Mouse (Mus musculus): ENCODE results near the gene Smyd1. TPM values are rescaled to one million over a fixed set of nuclear protein-coding genes. Genes with fewer than 3 reads are reported as not detected.
"Not testable (repeated sequence)": the region's sequence is repeated elsewhere in the genome, so short reads cannot be mapped to it uniquely, and the experiment has no call there.

Smyd1 gene
- total and polyA plus RNA-seq, 3 experiments, result 192 to 352 (median 325) TPM

- DNase-seq, result peak; percentile 98 to 99
- WGBS, result under 1% methylated on average over 82 of the region's 84 CpGs
- Histone ChIP-seq H3K4me3 (peak within 1 kb of the TSS; percentile 71), H3K9ac (ENCODE audit: low read depth, low read length) (peak within 1 kb of the TSS; percentile 89), H3K36me3 (ENCODE audit: control insufficient read depth, insufficient read depth, low read length) (peaks cover 13% of the 10 kb centered on the region), H3K4me1 (ENCODE audit: control insufficient read depth, insufficient read depth, low read length) (peaks cover 4% of the 10 kb centered on the region), H3K27me3 (ENCODE audit: control insufficient read depth, insufficient read depth, low read length) (no peaks in the 10 kb centered on the region), H3K27ac (peak within 1 kb of the TSS; percentile 99), H3K79me2 (replicated peaks; ENCODE audit: control insufficient read depth, insufficient read depth, low read length) (0 out of 2 replicates have a peak, but pooled peaks cover 2% of the 10 kb centered on the region)
- intact Hi-C loops (cut with DNase I), result loop anchor here (2.0 to 10.0 kb wide), 5 partner anchors 107 to 361 kb away; partner anchors contain the start of genes Chmp3 and Kdm3a
- TF ChIP-seq EP300 (IDR thresholded peaks at IDR 0.05; ENCODE audit: insufficient read depth, low read depth, low read length) (no peak), CTCF (IDR thresholded peaks at IDR 0.05) (peak; percentile 31; the same call in 1 of the 2 replicates), POLR2A (IDR thresholded peaks at IDR 0.05; ENCODE audit: insufficient read depth, low read depth, low read length) (peak; percentile 87)
Measured at GRCm38 (mm10) chr6:71271389-71272315, 50.4 kb downstream of the Smyd1 start, which contains the start of gene Krcc1. Gene Krcc1 (plus strand): TSS chr6:71271677.

- peak overlapping the region; percentile 99 for H3K27ac ChIP-seq
- peak overlapping the region; percentile 71 for H3K4me3 ChIP-seq
- TF ChIP-seq POLR2A (IDR thresholded peaks at IDR 0.05; ENCODE audit: insufficient read depth, low read depth, low read length) (no peak), CTCF (IDR thresholded peaks at IDR 0.05) (no peak), EP300 (IDR thresholded peaks at IDR 0.05; ENCODE audit: insufficient read depth, low read depth, low read length) (no peak)
- no peaks in the 10 kb centered on the region for H3K27me3 ChIP-seq (ENCODE audit: control insufficient read depth, insufficient read depth, low read length)
- H3K79me2 ChIP-seq (replicated peaks; ENCODE audit: control insufficient read depth, insufficient read depth, low read length), result 0 out of 2 replicates have a peak, but pooled peaks cover 2% of the 10 kb centered on the region
- intact Hi-C loops (cut with DNase I), result loop anchor here (2.0 to 10.0 kb wide), 3 partner anchors 106 to 362 kb away; partner anchors contain the start of gene Kdm3a
- DNase-seq, result no peak
- H3K9ac ChIP-seq (ENCODE audit: low read depth, low read length), result peak overlapping the region; percentile 63
- peaks cover 13% of the 10 kb centered on the region for H3K36me3 ChIP-seq (ENCODE audit: control insufficient read depth, insufficient read depth, low read length)
- WGBS, result 2% methylated on average over 8 of the region's 8 CpGs
- H3K4me1 ChIP-seq (ENCODE audit: control insufficient read depth, insufficient read depth, low read length), result peaks cover 4% of the 10 kb centered on the region
Measured at GRCm38 (mm10) chr6:71271057-71271388, 51.0 kb downstream of the Smyd1 start.

- no peaks in the 10 kb centered on the region for H3K27me3 ChIP-seq (ENCODE audit: control insufficient read depth, insufficient read depth, low read length)
- peak; percentile 73 for TF ChIP-seq POLR2A (IDR thresholded peaks at IDR 0.05; ENCODE audit: insufficient read depth, low read depth, low read length)
- peak; percentile 55; the same call in 1 of the 2 replicates for TF ChIP-seq EP300 (IDR thresholded peaks at IDR 0.05; ENCODE audit: insufficient read depth, low read depth, low read length)
- TF ChIP-seq CTCF (IDR thresholded peaks at IDR 0.05), result no peak
- intact Hi-C loops (cut with DNase I), result loop anchor here (2.0 to 10.0 kb wide), 3 partner anchors 106 to 362 kb away; partner anchors contain the start of gene Kdm3a
- 0 out of 2 replicates have a peak, but pooled peaks cover 2% of the 10 kb centered on the region for H3K79me2 ChIP-seq (replicated peaks; ENCODE audit: control insufficient read depth, insufficient read depth, low read length)
- H3K4me3 ChIP-seq, result peak overlapping the region; percentile 71
- peak overlapping the region; percentile 63 for H3K9ac ChIP-seq (ENCODE audit: low read depth, low read length)
- WGBS, result 9% methylated on average over 14 of the region's 14 CpGs
- peaks cover 4% of the 10 kb centered on the region for H3K4me1 ChIP-seq (ENCODE audit: control insufficient read depth, insufficient read depth, low read length)
- H3K27ac ChIP-seq, result peak overlapping the region; percentile 99
- DNase-seq, result peak; percentile 54 to 60
- H3K36me3 ChIP-seq (ENCODE audit: control insufficient read depth, insufficient read depth, low read length), result peaks cover 13% of the 10 kb centered on the region
Measured at GRCm38 (mm10) chr6:71270301-71271056, 51.6 kb downstream of the Smyd1 start.

GRCm38 (mm10) chr6:71269686-71270050 lies 52.4 kb downstream of the Smyd1 start:
- not testable (repeated sequence) for H3K27me3 ChIP-seq (ENCODE audit: control insufficient read depth, insufficient read depth, low read length); H3K4me3 ChIP-seq; DNase-seq; H3K79me2 ChIP-seq (replicated peaks; ENCODE audit: control insufficient read depth, insufficient read depth, low read length); H3K9ac ChIP-seq (ENCODE audit: low read depth, low read length); H3K4me1 ChIP-seq (ENCODE audit: control insufficient read depth, insufficient read depth, low read length)
- Histone ChIP-seq H3K36me3 (ENCODE audit: control insufficient read depth, insufficient read depth, low read length) (peaks cover 13% of the 10 kb centered on the region), H3K27ac (peak overlapping the region; percentile 99)
- 72% methylated on average over 6 of the region's 6 CpGs for WGBS
- intact Hi-C loops (cut with DNase I), result loop anchor here (2.0 to 10.0 kb wide), 3 partner anchors 105 to 363 kb away; partner anchors contain the start of gene Kdm3a

GRCm38 (mm10) chr6:71268929-71269685 lies 52.9 kb downstream of the Smyd1 start:
- intact Hi-C loops (cut with DNase I), result no loop called here
- TF ChIP-seq CTCF (IDR thresholded peaks at IDR 0.05) (peak; percentile 55), EP300 (IDR thresholded peaks at IDR 0.05; ENCODE audit: insufficient read depth, low read depth, low read length) (no peak), POLR2A (IDR thresholded peaks at IDR 0.05; ENCODE audit: insufficient read depth, low read depth, low read length) (0 out of 2 replicates have a peak, but pooled peaks have one; percentile 49)
- Histone ChIP-seq H3K9ac (ENCODE audit: low read depth, low read length) (no peak overlapping the region), H3K4me3 (no peak overlapping the region), H3K27ac (peak overlapping the region; percentile 99), H3K4me1 (ENCODE audit: control insufficient read depth, insufficient read depth, low read length) (peaks cover 4% of the 10 kb centered on the region), H3K79me2 (replicated peaks; ENCODE audit: control insufficient read depth, insufficient read depth, low read length) (no peaks in the 10 kb centered on the region), H3K27me3 (ENCODE audit: control insufficient read depth, insufficient read depth, low read length) (no peaks in the 10 kb centered on the region), H3K36me3 (ENCODE audit: control insufficient read depth, insufficient read depth, low read length) (peaks cover 9% of the 10 kb centered on the region)
- DNase-seq, result peak in 1 of 2 experiments; percentile 40
- WGBS, result 40% methylated on average over 7 of the region's 7 CpGs

GRCm38 (mm10) chr6:71267603-71268002 lies 54.4 kb downstream of the Smyd1 start:
- H3K9ac ChIP-seq (ENCODE audit: low read depth, low read length); H3K27ac ChIP-seq; H3K27me3 ChIP-seq (ENCODE audit: control insufficient read depth, insufficient read depth, low read length); DNase-seq; H3K4me1 ChIP-seq (ENCODE audit: control insufficient read depth, insufficient read depth, low read length); intact Hi-C loops (cut with DNase I); H3K79me2 ChIP-seq (replicated peaks; ENCODE audit: control insufficient read depth, insufficient read depth, low read length); H3K36me3 ChIP-seq (ENCODE audit: control insufficient read depth, insufficient read depth, low read length); H3K4me3 ChIP-seq: not testable (repeated sequence)
- WGBS, result 79% methylated on average over 7 of the region's 7 CpGs
